Mouse (Mus musculus): ENCODE data around the gene Atp5d. TPM values are rescaled to one million over a fixed set of nuclear protein-coding genes. Genes with fewer than 3 reads are reported as not detected.

The Atp5d gene
- total RNA-seq, 2 experiments from 2014 or later: 12.1 to 48.8 TPM

Other genes with a start within 250 kb of the Atp5d start
Only the 30 nearest of the 33 such genes appear.
- not detected in 2 replicates for gene Gm26602, start 227.8 kb upstream of the Atp5d start, total RNA-seq (2015; ENCODE audit: low replicate concordance)
- gene Gm26602, start 227.8 kb upstream of the Atp5d start, total RNA-seq (2017; ENCODE audit: low replicate concordance): not detected in 2 replicates
- not detected in 2 replicates for gene Kiss1r, start 221.7 kb upstream of the Atp5d start, total RNA-seq (2015; ENCODE audit: low replicate concordance)
- 0.14 TPM in 1 of 2 replicates, not detected in the other for gene Kiss1r, start 221.7 kb upstream of the Atp5d start, total RNA-seq (2017; ENCODE audit: low replicate concordance)
- 42.8 and 46.1 TPM in 2 replicates for gene R3hdm4, start 217.4 kb upstream of the Atp5d start, total RNA-seq (2015; ENCODE audit: low replicate concordance)
- 25.0 and 28.3 TPM in 2 replicates for gene R3hdm4, start 217.4 kb upstream of the Atp5d start, total RNA-seq (2017; ENCODE audit: low replicate concordance)
- 6.3 and 8.8 TPM in 2 replicates for gene Arid3a, start 211.6 kb upstream of the Atp5d start, total RNA-seq (2015; ENCODE audit: low replicate concordance)
- 10.5 and 14.7 TPM in 2 replicates for gene Arid3a, start 211.6 kb upstream of the Atp5d start, total RNA-seq (2017; ENCODE audit: low replicate concordance)
- 4.0 and 7.5 TPM in 2 replicates for gene Wdr18, start 178.5 kb upstream of the Atp5d start, total RNA-seq (2015; ENCODE audit: low replicate concordance)
- gene Wdr18, start 178.5 kb upstream of the Atp5d start, total RNA-seq (2017; ENCODE audit: low replicate concordance): 2.5 and 14.2 TPM in 2 replicates
- not detected in 2 replicates for gene Grin3b, start 167.9 kb upstream of the Atp5d start, total RNA-seq (2015; ENCODE audit: low replicate concordance)
- gene Grin3b, start 167.9 kb upstream of the Atp5d start, total RNA-seq (2017; ENCODE audit: low replicate concordance): not detected in 2 replicates
- gene Tmem259, start 154.3 kb upstream of the Atp5d start, total RNA-seq (2015; ENCODE audit: low replicate concordance): 13.6 and 29.6 TPM in 2 replicates
- gene Tmem259, start 154.3 kb upstream of the Atp5d start, total RNA-seq (2017; ENCODE audit: low replicate concordance): 12.8 and 22.6 TPM in 2 replicates
- gene Cnn2, start 150.0 kb upstream of the Atp5d start, total RNA-seq (2015; ENCODE audit: low replicate concordance): 33.8 and 46.6 TPM in 2 replicates
- gene Cnn2, start 150.0 kb upstream of the Atp5d start, total RNA-seq (2017; ENCODE audit: low replicate concordance): 30.0 and 73.0 TPM in 2 replicates
- 14.4 and 18.2 TPM in 2 replicates for gene Abca7, start 142.1 kb upstream of the Atp5d start, total RNA-seq (2015; ENCODE audit: low replicate concordance)
- 19.4 and 27.7 TPM in 2 replicates for gene Abca7, start 142.1 kb upstream of the Atp5d start, total RNA-seq (2017; ENCODE audit: low replicate concordance)
- gene Arhgap45, start 122.0 kb upstream of the Atp5d start, total RNA-seq (2015; ENCODE audit: low replicate concordance): 23.1 and 31.6 TPM in 2 replicates
- 28.6 and 35.8 TPM in 2 replicates for gene Arhgap45, start 122.0 kb upstream of the Atp5d start, total RNA-seq (2017; ENCODE audit: low replicate concordance)
- 23.6 and 33.4 TPM in 2 replicates for gene Polr2e, start 98.8 kb upstream of the Atp5d start, total RNA-seq (2015; ENCODE audit: low replicate concordance)
- 4.5 and 9.9 TPM in 2 replicates for gene Polr2e, start 98.8 kb upstream of the Atp5d start, total RNA-seq (2017; ENCODE audit: low replicate concordance)
- gene Gpx4, start 91.5 kb upstream of the Atp5d start, total RNA-seq (2015; ENCODE audit: low replicate concordance): 108 and 169 TPM in 2 replicates
- gene Gpx4, start 91.5 kb upstream of the Atp5d start, total RNA-seq (2017; ENCODE audit: low replicate concordance): 96.3 and 123 TPM in 2 replicates
- 9.2 and 12.5 TPM in 2 replicates for gene Sbno2, start 33.1 kb upstream of the Atp5d start, total RNA-seq (2015; ENCODE audit: low replicate concordance)
- 17.1 and 20.9 TPM in 2 replicates for gene Sbno2, start 33.1 kb upstream of the Atp5d start, total RNA-seq (2017; ENCODE audit: low replicate concordance)
- gene Stk11, start 22.8 kb upstream of the Atp5d start, total RNA-seq (2015; ENCODE audit: low replicate concordance): 47.7 and 60.0 TPM in 2 replicates
- 152 and 195 TPM in 2 replicates for gene Stk11, start 22.8 kb upstream of the Atp5d start, total RNA-seq (2017; ENCODE audit: low replicate concordance)
- gene Cbarp, start 2.2 kb downstream of the Atp5d start, total RNA-seq (2015; ENCODE audit: low replicate concordance): not detected in 2 replicates
- gene Cbarp, start 2.2 kb downstream of the Atp5d start, total RNA-seq (2017; ENCODE audit: low replicate concordance): not detected in 2 replicates
- 5.0 and 7.7 TPM in 2 replicates for gene Midn, start 9.6 kb downstream of the Atp5d start, total RNA-seq (2015; ENCODE audit: low replicate concordance)
- gene Midn, start 9.6 kb downstream of the Atp5d start, total RNA-seq (2017; ENCODE audit: low replicate concordance): 3.9 and 7.4 TPM in 2 replicates
- 3.6 and 3.7 TPM in 2 replicates for gene Cirbp, start 27.4 kb downstream of the Atp5d start, total RNA-seq (2015; ENCODE audit: low replicate concordance)
- 14.6 and 16.3 TPM in 2 replicates for gene Cirbp, start 27.4 kb downstream of the Atp5d start, total RNA-seq (2017; ENCODE audit: low replicate concordance)
- gene 1600002K03Rik, start 34.3 kb downstream of the Atp5d start, total RNA-seq (2015; ENCODE audit: low replicate concordance): 7.5 TPM in 1 of 2 replicates, not detected in the other
- 5.9 TPM in 1 of 2 replicates, not detected in the other for gene 1600002K03Rik, start 34.3 kb downstream of the Atp5d start, total RNA-seq (2017; ENCODE audit: low replicate concordance)
- gene Efna2, start 40.9 kb downstream of the Atp5d start, total RNA-seq (2015; ENCODE audit: low replicate concordance): not detected in 2 replicates
- not detected in 2 replicates for gene Efna2, start 40.9 kb downstream of the Atp5d start, total RNA-seq (2017; ENCODE audit: low replicate concordance)
- 1.3 and 4.4 TPM in 2 replicates for gene Mum1, start 87.8 kb downstream of the Atp5d start, total RNA-seq (2015; ENCODE audit: low replicate concordance)
- gene Mum1, start 87.8 kb downstream of the Atp5d start, total RNA-seq (2017; ENCODE audit: low replicate concordance): 14.7 and 24.0 TPM in 2 replicates
- gene Ndufs7, start 110.5 kb downstream of the Atp5d start, total RNA-seq (2015; ENCODE audit: low replicate concordance): 25.7 and 25.9 TPM in 2 replicates
- 13.0 and 14.2 TPM in 2 replicates for gene Ndufs7, start 110.5 kb downstream of the Atp5d start, total RNA-seq (2017; ENCODE audit: low replicate concordance)
- not detected in 2 replicates for gene Gamt, start 122.4 kb downstream of the Atp5d start, total RNA-seq (2015; ENCODE audit: low replicate concordance)
- gene Gamt, start 122.4 kb downstream of the Atp5d start, total RNA-seq (2017; ENCODE audit: low replicate concordance): 0.77 TPM in 1 of 2 replicates, not detected in the other
- 13.8 and 17.1 TPM in 2 replicates for gene Dazap1, start 122.9 kb downstream of the Atp5d start, total RNA-seq (2015; ENCODE audit: low replicate concordance)
- gene Dazap1, start 122.9 kb downstream of the Atp5d start, total RNA-seq (2017; ENCODE audit: low replicate concordance): 29.8 and 35.3 TPM in 2 replicates
- gene Rps15, start 153.8 kb downstream of the Atp5d start, total RNA-seq (2015; ENCODE audit: low replicate concordance): 509 and 541 TPM in 2 replicates
- 422 and 457 TPM in 2 replicates for gene Rps15, start 153.8 kb downstream of the Atp5d start, total RNA-seq (2017; ENCODE audit: low replicate concordance)
- gene Apc2, start 157.3 kb downstream of the Atp5d start, total RNA-seq (2015; ENCODE audit: low replicate concordance): not detected in 2 replicates
- gene Apc2, start 157.3 kb downstream of the Atp5d start, total RNA-seq (2017; ENCODE audit: low replicate concordance): 0.09 and 0.14 TPM in 2 replicates
- 6.1 and 12.7 TPM in 2 replicates for gene 2310011J03Rik, start 181.9 kb downstream of the Atp5d start, total RNA-seq (2015; ENCODE audit: low replicate concordance)
- gene 2310011J03Rik, start 181.9 kb downstream of the Atp5d start, total RNA-seq (2017; ENCODE audit: low replicate concordance): 3.5 and 3.7 TPM in 2 replicates
- 1.0 TPM in 1 of 2 replicates, not detected in the other for gene Pcsk4, start 190.9 kb downstream of the Atp5d start, total RNA-seq (2015; ENCODE audit: low replicate concordance)
- not detected in 2 replicates for gene Pcsk4, start 190.9 kb downstream of the Atp5d start, total RNA-seq (2017; ENCODE audit: low replicate concordance)
- 1.7 and 6.0 TPM in 2 replicates for gene Reep6, start 191.3 kb downstream of the Atp5d start, total RNA-seq (2015; ENCODE audit: low replicate concordance)
- gene Reep6, start 191.3 kb downstream of the Atp5d start, total RNA-seq (2017; ENCODE audit: low replicate concordance): 2.0 and 4.5 TPM in 2 replicates
- 0.21 and 0.77 TPM in 2 replicates for gene Adamtsl5, start 209.8 kb downstream of the Atp5d start, total RNA-seq (2015; ENCODE audit: low replicate concordance)
- 0.17 TPM in 1 of 2 replicates, not detected in the other for gene Adamtsl5, start 209.8 kb downstream of the Atp5d start, total RNA-seq (2017; ENCODE audit: low replicate concordance)
- not detected in 2 replicates for gene Plk5, start 217.8 kb downstream of the Atp5d start, total RNA-seq (2015; ENCODE audit: low replicate concordance)
- gene Plk5, start 217.8 kb downstream of the Atp5d start, total RNA-seq (2017; ENCODE audit: low replicate concordance): not detected in 2 replicates

All from erythroblast, adult 5-6 weeks (primary cell).